Mouse (Mus musculus) liver, embryonic 14.5 days (tissue): ENCODE data around the gene Gls. TPM values are rescaled to one million over a fixed set of nuclear protein-coding genes. Genes with fewer than 3 reads are reported as not detected.
A peak's percentile ranks its signal among the peaks of the same experiment; 100 is the strongest.

Experiments
- ATAC-seq: fragments of 200-750 bp; cut with Nextera tagmentation; 2 replicates; pipeline ENCODE4 v1.8.0; 2017; ENCODE audit warnings: moderate number of reproducible peaks, mild to moderate bottlenecking, moderate library complexity; ENCODE audit not compliant: insufficient read depth
- DNase-seq, 3 experiments: peaks; one replicate each; pipeline ENCODE4 v3.0.0-alpha.2; 2012 to 2013; ENCODE audit warnings: low read depth in 3 of 3, low spot score in 3 of 3
- H3K27ac ChIP-seq: fragments of 300-500 bp; sonication (generic); 2 replicates; pipeline ENCODE4 v1.5.1; 2014; ENCODE audit warnings: moderate library complexity, mild to moderate bottlenecking, control low read depth, inconsistent platforms
- H3K27me3 ChIP-seq: fragments of 300-500 bp; sonication (generic); 2 replicates; pipeline ENCODE4 v1.6.1; 2014; ENCODE audit warnings: mild to moderate bottlenecking, low read length, moderate library complexity; ENCODE audit not compliant: control insufficient read depth, insufficient read depth
- H3K36me3 ChIP-seq: fragments of 300-500 bp; sonication (generic); replicated peaks from 2 replicates; pipeline ENCODE4 v1.6.1; 2014; ENCODE audit warnings: low read depth; ENCODE audit not compliant: control insufficient read depth, insufficient read depth
- H3K4me1 ChIP-seq, 2 experiments: fragments of 200-500 bp in 1 of 2; fragments of 300-500 bp in 1 of 2; sonication (generic) in 1 of 2; replicated peaks; 2 replicates each; pipeline ENCODE4 v1.6.1; 2012 to 2014; ENCODE audit warnings: antibody characterized with exemption in 1 of 2, inconsistent platforms in 1 of 2, low read length in 1 of 2; ENCODE audit not compliant: control insufficient read depth in 2 of 2, insufficient read depth in 2 of 2
- H3K4me2 ChIP-seq: fragments of 300-500 bp; sonication (generic); 2 replicates; pipeline ENCODE4 v1.6.1; 2014; ENCODE audit warnings: low read depth, mild to moderate bottlenecking, control low read depth, moderate library complexity
- H3K4me3 ChIP-seq, 2 experiments: fragments of 200-500 bp in 1 of 2; fragments of 300-500 bp in 1 of 2; sonication (generic) in 1 of 2; 2 replicates each; pipeline ENCODE4 v1.5.1; 2012 to 2014; ENCODE audit warnings: low read depth in 2 of 2, low read length in 2 of 2, mild to moderate bottlenecking in 2 of 2, control low read depth in 1 of 2, inconsistent platforms in 1 of 2, moderate library complexity in 1 of 2; ENCODE audit not compliant: insufficient read depth in 1 of 2
- H3K9ac ChIP-seq: fragments of 300-500 bp; sonication (generic); replicated peaks from 2 replicates; pipeline ENCODE4 v1.6.1; 2014; ENCODE audit warnings: mild to moderate bottlenecking, control low read depth, moderate library complexity
- H3K9me3 ChIP-seq: fragments of 300-500 bp; sonication (generic); 2 replicates; pipeline ENCODE4 v1.6.1; 2016; ENCODE audit warnings: low read length, mixed read lengths; ENCODE audit not compliant: control insufficient read depth
- CTCF ChIP-seq: IDR thresholded peaks from 2 replicates; pipeline ENCODE4 v1.5.1; 2016; ENCODE audit warnings: antibody characterized with exemption, low read depth, control low read depth
- EP300 ChIP-seq: IDR thresholded peaks from 2 replicates; pipeline ENCODE4 v1.6.1; 2016; ENCODE audit warnings: antibody characterized with exemption, low read depth
- WGBS: fragments of 180-500 bp; shearing (Covaris S2); extraction: QIAGEN DNeasy Blood & Tissue Kit; methylation state at CpG from one replicate; pipeline ENCODE4 v1.1.7; 2014; ENCODE audit not compliant: insufficient replicate concordance; 5-methylcytosine and 5-hydroxymethylcytosine counted together
- polyA plus RNA-seq, 2 experiments: library from polyadenylated mRNA; depleted of rRNA in 1 of 2; stranded (reverse) in 1 of 2; unstranded in 1 of 2; fragments of >200 nt; fragmentation: Nextera tagmentation in 1 of 2; extraction: Ambion mirVana in 1 of 2; gene quantifications; 2 replicates each; pipeline versions ENCODE4 v1.2.1 to v1.2.3; 2012 to 2014

Gls gene
- polyA plus RNA-seq (2012; rRNA removed) (10.0 and 16.7 TPM in 2 replicates), polyA plus RNA-seq (2014; fragmentation: Nextera tagmentation; extraction: Ambion mirVana) (9.0 and 10.8 TPM in 2 replicates)

GRCm38 (mm10) chr1:52233143-52233713 is at the start of gene Gls:
Gls (minus strand) TSS chr1:52233232.
- under 1% methylated on average over 45 of the region's 46 CpGs for WGBS
- DNase-seq = peak; percentile 96 to 97 (median 97)
- Histone ChIP-seq H3K9me3 (no peaks in the 10 kb centered on the region), H3K4me2 (peak within 1 kb of the TSS; percentile 69), H3K9ac (peak within 1 kb of the TSS; percentile 96), H3K27me3 (no peaks in the 10 kb centered on the region), H3K4me3 (peak within 1 kb of the TSS; percentile 97), H3K27ac (peak within 1 kb of the TSS; percentile 81), H3K36me3 (no peaks in the 10 kb centered on the region), H3K4me1 (peaks cover 6% of the 10 kb centered on the region in 2 experiments; a peak in 3 of 4 replicates)
- TF ChIP-seq CTCF = no peak; the same call in 1 of the 2 replicates
- no peak for TF ChIP-seq EP300
- peak; percentile 98 for ATAC-seq

DNA sequence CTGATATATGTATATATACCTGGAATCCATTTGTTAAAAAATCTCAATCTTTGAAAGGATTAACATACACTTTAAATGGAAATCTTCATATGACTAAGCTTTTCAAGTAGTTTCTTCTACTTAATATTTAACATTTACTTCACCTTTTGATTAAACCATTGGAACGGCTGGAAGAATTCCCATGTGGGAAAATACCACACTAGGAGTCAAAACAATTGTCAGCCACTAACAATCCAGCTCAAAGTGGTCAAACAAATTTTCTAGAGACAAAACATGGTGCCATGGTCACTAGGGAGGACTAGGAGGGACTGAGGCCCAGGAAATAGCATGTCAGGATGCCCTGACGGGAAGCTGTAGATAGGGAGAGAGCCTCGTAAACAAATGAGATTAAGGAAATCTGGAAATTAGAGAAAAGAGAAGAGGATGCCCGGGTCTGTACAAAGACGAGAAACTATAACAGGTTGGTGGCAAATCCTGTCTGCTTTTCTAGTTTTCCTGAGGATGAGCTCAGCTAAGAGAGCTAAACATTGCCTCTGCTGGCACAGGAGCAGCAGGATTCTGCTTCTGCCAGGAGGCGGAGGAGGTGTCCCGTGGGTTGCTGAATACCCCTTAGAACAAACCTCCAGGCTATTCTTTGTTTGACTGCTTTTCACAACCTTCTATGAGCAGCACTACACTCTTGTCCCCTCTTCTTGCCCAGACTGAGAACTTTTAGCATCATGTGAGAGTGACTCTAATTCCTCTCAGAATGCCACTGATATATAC is 47.0 kb upstream of the Gls start:
- Histone ChIP-seq H3K27ac (no peak overlapping the region), H3K9me3 (no peaks in the 10 kb centered on the region), H3K4me2 (no peak overlapping the region), H3K9ac (no peak overlapping the region), H3K36me3 (no peaks in the 10 kb centered on the region), H3K4me3 (no peak overlapping the region), H3K27me3 (no peaks in the 10 kb centered on the region), H3K4me1 (no peaks in the 10 kb centered on the region)
- no peak for ATAC-seq
- TF ChIP-seq CTCF (no peak), EP300 (no peak)
- 49% methylated on average over 7 of the region's 7 CpGs for WGBS
- DNase-seq = no peak

- no peak overlapping the region for H3K4me3 ChIP-seq
- WGBS = 56% methylated on average over 3 of the region's 3 CpGs
- H3K4me2 ChIP-seq = no peak overlapping the region
- H3K36me3 ChIP-seq = no peaks in the 10 kb centered on the region
- H3K9ac ChIP-seq = no peak overlapping the region
- no peak for ATAC-seq
- H3K27me3 ChIP-seq = no peaks in the 10 kb centered on the region
- no peaks in the 10 kb centered on the region for H3K4me1 ChIP-seq
- DNase-seq = no peak
- TF ChIP-seq EP300 (no peak), CTCF (no peak)
- no peak overlapping the region for H3K27ac ChIP-seq
- no peaks in the 10 kb centered on the region for H3K9me3 ChIP-seq
Measured at GRCm38 (mm10) chr1:52279331-52279730, 46.3 kb upstream of the Gls start.

GRCm38 (mm10) chr1:52278073-52278472 is 45.0 kb upstream of the Gls start:
- DNase-seq (no peak), ATAC-seq (no peak)
- no peaks in the 10 kb centered on the region for H3K36me3 ChIP-seq
- no peak overlapping the region for H3K27ac ChIP-seq
- H3K4me2 ChIP-seq = no peak overlapping the region
- no peaks in the 10 kb centered on the region for H3K27me3 ChIP-seq
- no peaks in the 10 kb centered on the region for H3K4me1 ChIP-seq
- H3K4me3 ChIP-seq = no peak overlapping the region
- WGBS = 49% methylated on average over 6 of the region's 6 CpGs
- TF ChIP-seq CTCF (no peak), EP300 (no peak)
- H3K9me3 ChIP-seq = no peaks in the 10 kb centered on the region
- no peak overlapping the region for H3K9ac ChIP-seq

GRCm38 (mm10) chr1:52274210-52274609 is 41.2 kb upstream of the Gls start:
- Histone ChIP-seq H3K4me2 (no peak overlapping the region), H3K27me3 (no peaks in the 10 kb centered on the region), H3K27ac (no peak overlapping the region), H3K4me1 (no peaks in the 10 kb centered on the region), H3K9me3 (no peaks in the 10 kb centered on the region), H3K36me3 (no peaks in the 10 kb centered on the region), H3K9ac (no peak overlapping the region), H3K4me3 (no peak overlapping the region)
- TF ChIP-seq CTCF (no peak), EP300 (no peak)
- ATAC-seq = no peak
- WGBS = 41% methylated on average over 3 of the region's 3 CpGs
- DNase-seq = no peak
